Mouse (Mus musculus) heart, postnatal 0 days (tissue): ENCODE measurements around the gene Zfhx3.

Experiments
- CTCF ChIP-seq: IDR thresholded peaks from 2 replicates; pipeline ENCODE4 v1.5.1; 2016; ENCODE audit warnings: antibody characterized with exemption, control low read depth, low read depth
- EP300 ChIP-seq: IDR thresholded peaks from 2 replicates; pipeline ENCODE4 v1.6.1; 2016; ENCODE audit warnings: antibody characterized with exemption, low read depth

GRCm38 (mm10) chr8:108583261-108583660, 640.8 kb downstream of the Zfhx3 start:
- TF ChIP-seq CTCF (no peak), EP300 (no peak)
